Mouse (Mus musculus) kidney, postnatal 36 days (tissue): ENCODE measurements around the gene Phldb1.
A peak's percentile ranks its signal among the peaks of the same experiment; 100 is the strongest.

Experiments
- DNase-seq, 2 experiments: peaks; one replicate each; pipeline ENCODE4 v3.0.0; 2021 to 2022; ENCODE audit warnings: mixed read lengths in 2 of 2

Gene Phldb1

DNA sequence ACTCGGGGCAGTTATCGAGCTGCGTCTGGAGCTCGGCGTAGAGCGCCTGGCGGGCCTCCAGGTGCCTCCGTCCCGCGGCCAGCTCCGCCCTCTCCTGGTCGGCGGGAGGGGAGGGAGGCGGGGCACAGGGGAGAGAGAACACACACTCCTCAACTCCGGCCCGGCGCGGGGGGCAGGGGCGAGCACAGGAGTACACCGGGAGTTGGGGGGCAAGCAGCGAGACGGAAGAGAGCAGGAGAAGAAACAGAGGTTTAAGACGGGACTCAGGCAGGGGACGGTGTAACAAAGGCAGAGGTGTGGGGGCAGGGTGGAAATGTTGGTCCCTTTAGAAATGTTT lies 26.6 kb downstream of the Phldb1 start:
- DNase-seq: peak; percentile 84 to 93

DNA sequence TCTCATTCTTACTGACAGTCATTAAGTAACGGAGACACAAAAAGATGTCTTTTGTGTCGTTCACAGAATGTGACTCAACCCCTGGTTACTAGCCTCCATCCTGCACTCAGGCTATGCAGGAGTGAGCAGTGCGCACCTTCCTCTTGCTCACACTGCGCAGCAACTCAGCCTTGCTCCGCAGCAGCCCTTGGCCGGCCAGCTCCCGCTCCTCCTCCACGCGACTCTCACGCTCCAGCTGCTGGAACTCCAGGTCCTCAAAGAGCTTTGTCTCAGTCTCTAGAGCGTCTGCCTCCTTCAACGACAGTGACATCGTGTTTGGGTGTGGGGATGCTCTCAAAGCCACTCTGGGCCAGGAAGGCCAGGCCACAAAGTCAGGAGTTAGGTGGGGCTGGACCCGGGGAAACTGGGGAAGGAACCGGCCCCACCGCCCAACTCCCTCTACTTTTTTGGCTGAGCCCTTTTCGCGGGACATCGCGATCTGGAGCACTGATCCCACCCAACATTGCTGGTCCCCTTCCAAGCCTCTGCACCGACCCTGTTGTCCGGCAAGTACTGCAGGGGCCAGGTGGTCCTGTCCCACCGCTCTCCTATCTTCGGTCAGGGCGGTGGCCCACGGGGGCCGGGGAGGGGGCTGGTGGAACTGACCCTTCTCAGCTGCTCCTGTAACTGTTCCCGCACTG lies 27.1 kb downstream of the Phldb1 start:
- no peak for DNase-seq

DNA sequence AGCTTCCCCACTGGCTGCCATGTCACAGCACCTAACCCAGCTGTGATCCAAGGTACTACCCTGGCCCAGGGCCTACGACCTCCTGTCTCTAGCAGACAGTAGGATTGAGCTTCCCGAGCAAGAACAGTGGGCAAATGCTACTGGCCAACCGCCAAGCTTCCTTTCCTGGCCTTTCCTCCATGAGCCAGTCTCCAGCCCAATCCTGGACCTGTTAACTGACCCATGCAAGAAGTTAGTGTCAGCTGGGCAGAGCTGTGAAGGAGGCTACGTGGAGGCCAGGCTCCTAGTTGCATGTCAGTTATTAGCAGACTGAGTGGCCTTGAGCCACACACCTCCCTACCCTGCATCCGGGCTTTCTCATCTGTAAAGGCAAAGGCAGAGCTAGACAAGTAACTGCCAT lies 35.3 kb downstream of the Phldb1 start:
- DNase-seq: peak; percentile 75 to 77

GRCm38 (mm10) chr9:44699196-44699595 lies 35.8 kb downstream of the Phldb1 start:
- DNase-seq: no peak

DNA sequence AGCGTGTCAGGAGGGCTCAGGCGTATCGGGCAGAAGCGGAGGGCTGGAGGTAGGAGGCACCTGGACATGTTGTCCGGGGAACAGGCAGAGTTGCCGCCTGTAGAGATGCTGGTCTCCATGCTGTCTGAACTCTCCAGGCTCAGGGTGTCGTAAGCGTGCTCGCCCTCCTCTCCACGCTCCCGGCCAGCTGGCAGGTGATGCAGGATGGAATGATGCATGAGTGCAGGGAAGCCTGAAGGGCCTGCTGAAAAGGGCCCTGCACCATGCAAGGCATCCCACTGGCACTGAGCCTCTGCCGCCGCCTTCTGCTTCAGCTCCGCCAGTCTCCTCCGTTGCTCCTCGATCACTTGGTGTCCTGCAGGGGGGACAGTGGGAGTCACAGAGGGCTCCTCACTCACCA lies 37.1 kb downstream of the Phldb1 start:
- DNase-seq: no peak

GRCm38 (mm10) chr9:44693071-44693470 lies 41.9 kb downstream of the Phldb1 start:
- no peak for DNase-seq

GRCm38 (mm10) chr9:44691671-44692520 lies 43.1 kb downstream of the Phldb1 start:
- DNase-seq: peak; percentile 82 to 93

GRCm38 (mm10) chr9:44690641-44691040 lies 44.4 kb downstream of the Phldb1 start:
- peak; percentile 24 to 65 for DNase-seq

- DNase-seq: no peak
Measured at GRCm38 (mm10) chr9:44688013-44688412, 47.0 kb downstream of the Phldb1 start.

DNA sequence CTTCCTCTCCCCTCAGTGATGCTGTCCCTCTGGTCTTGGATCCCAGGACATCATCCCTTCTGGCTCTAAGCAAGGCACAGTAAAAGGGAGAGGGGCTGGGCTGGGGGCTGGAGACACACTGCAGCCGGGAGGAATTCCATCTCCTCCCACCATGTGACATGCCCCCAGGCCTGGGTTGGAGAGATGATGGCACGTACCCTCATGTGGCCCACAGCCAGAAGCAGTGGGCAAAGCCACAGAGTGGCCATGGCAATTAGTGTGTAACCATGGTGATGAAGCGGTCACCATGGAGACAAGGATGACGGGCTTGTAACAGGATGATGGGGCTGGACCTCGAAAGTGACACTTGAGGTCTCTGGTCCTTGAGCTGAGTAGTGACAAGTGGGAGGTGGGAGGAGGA lies 48.4 kb downstream of the Phldb1 start:
- DNase-seq: no peak

DNA sequence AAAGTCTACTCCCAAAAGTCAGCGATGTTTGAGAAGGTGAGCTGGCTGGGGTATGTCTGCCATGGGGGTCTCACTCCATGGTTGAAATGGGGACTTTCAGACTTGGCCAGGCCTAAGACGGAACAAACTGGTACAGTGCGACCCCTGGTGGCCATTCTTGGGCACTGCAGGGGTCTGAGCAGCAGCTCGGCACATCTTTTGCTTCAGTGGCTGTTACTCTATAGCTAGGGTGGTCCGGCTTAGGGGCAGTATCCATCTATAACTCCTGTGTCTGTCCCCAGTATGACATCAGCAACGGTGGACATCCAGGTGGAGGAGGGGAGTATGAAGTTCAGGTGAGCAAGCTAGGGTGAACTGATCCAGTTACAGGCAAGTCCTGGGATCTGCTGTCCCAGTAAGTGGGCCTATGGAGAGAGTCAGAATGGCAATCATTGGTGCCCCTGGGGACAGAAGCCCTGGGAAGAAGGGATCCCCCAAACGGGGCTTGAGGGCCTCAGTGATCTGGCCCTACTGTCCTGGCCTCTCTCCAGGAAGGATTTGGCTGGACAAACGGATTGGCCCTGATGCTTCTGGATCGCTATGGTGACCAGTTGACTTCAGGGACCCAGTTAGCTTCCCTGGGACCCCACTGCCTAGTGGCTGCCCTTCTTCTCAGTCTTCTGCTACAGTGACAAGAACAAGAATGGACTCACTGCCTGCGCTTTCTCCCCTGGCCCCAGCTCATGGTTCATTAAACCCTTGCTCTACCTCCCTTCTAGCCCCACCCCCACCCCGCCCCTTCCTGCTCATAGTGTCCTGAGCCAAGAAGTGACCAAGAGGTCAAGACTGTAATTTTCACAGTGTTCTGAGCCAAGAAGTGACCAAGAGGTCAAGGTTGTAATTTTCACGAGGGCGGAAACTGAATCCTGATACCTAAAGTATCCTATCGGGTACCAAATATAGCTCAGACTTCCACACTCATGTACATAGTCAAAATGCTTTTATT lies 49.4 kb downstream of the Phldb1 start:
- DNase-seq: peak; percentile 77 to 88

GRCm38 (mm10) chr9:44683046-44683445 lies 52.0 kb downstream of the Phldb1 start:
- DNase-seq: peak; percentile 34 to 47

GRCm38 (mm10) chr9:44679565-44679964 lies 55.4 kb downstream of the Phldb1 start:
- DNase-seq: peak; percentile 57 to 61

GRCm38 (mm10) chr9:44678288-44678871 lies 56.6 kb downstream of the Phldb1 start:
- DNase-seq: no peak

GRCm38 (mm10) chr9:44673005-44673404 lies 62.0 kb downstream of the Phldb1 start, which contains the start of gene Treh:
TSS of gene Treh (plus strand) at chr9:44673233.
- peak; percentile 92 to 93 for DNase-seq

DNA sequence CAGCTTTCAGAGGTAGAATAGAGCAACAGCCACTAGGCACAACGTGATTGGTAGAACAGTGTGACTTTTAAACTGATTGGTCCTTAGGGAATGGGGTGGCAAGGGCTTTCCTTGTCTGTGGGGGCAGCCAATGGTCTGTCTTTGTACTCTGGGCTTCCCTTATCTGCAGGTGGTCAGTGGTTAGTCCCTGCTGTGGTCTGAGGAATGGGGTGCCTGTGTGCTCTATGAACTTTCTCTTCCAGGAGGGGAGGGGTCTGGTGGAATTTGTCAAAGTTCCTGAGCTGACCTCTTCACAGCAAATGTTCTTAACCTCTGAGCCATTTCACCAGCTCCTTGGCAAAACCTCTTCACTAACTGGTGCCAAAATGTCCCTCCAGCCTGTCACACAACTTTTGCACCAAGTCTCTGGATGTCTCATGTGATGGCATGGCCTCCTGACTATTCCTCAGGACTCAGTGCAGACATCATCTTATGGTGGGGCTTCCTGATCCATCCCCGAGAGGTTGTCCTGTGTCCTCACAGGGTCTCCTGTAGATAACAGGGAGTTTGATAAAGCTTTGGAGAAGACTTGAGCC lies 62.6 kb downstream of the Phldb1 start:
- peak; percentile 41 to 51 for DNase-seq

GRCm38 (mm10) chr9:44671416-44671815 lies 63.6 kb downstream of the Phldb1 start:
- peak in 1 of 2 experiments; percentile 68 for DNase-seq

DNA sequence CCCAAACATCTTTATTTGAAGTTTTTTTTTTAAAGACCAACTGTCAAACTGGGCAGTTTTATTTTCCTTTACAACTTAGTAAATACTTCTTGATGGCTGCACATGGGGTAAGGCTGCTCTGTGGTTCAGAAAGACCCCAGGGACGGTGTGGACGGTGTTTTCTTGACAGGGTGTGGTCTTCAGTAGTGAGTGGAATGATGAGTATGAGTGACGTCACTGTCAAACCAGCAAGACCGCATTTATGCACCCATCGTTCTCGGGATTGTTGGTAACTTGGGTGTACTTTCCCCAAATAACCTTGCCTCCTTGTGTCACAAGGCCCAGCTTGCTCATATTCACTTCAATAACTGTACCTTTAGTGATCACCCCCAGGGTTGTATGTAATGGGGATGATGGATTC lies 71.3 kb downstream of the Phldb1 start:
- no peak for DNase-seq

- peak; percentile 78 to 81 for DNase-seq
Measured at GRCm38 (mm10) chr9:44655098-44656066, 79.6 kb downstream of the Phldb1 start.

DNA sequence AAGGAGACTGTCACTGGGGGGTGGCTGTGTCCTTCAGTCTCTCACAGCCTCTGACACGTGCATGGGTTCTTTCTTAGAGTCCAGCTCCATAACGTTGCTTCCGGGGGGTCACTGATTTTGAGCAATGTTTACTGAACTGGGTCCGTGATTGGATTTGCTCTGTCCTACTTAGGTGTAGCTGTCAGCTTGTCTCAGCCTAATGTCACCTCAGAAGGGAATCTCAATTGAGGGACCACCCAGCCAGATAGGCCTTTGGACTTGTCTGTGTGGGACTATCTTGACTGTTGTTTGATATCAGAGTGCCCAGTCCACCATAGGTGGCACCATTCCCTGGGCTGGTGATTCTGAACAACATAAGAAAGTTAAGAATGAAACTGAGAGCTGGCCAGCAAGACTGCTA lies 81.1 kb downstream of the Phldb1 start:
- no peak for DNase-seq

- DNase-seq: peak; percentile 75 to 90
Measured at GRCm38 (mm10) chr9:44652027-44652426, 83.0 kb downstream of the Phldb1 start.
